Mouse (Mus musculus) liver, embryonic 12.5 days (tissue): ENCODE results near the gene Capn3. TPM values are rescaled to one million over a fixed set of nuclear protein-coding genes. Genes with fewer than 3 reads are reported as not detected.

Source experiments
- ATAC-seq: fragments of 200-750 bp; cut with Nextera tagmentation; 2 replicates; pipeline ENCODE4 v1.8.0; 2017; ENCODE audit warnings: moderate number of reproducible peaks, mild to moderate bottlenecking, moderate library complexity
- H3K27ac ChIP-seq: fragments of 300-500 bp; sonication (generic); 2 replicates; pipeline ENCODE4 v1.5.1; 2016; ENCODE audit warnings: mild to moderate bottlenecking
- H3K27me3 ChIP-seq: fragments of 300-500 bp; sonication (generic); replicated peaks from 2 replicates; pipeline ENCODE4 v1.6.1; 2016; ENCODE audit warnings: mild to moderate bottlenecking, moderate library complexity
- H3K36me3 ChIP-seq: fragments of 300-500 bp; sonication (generic); 2 replicates; pipeline ENCODE4 v1.6.1; 2016; ENCODE audit warnings: mild to moderate bottlenecking, moderate library complexity
- H3K4me1 ChIP-seq: fragments of 300-500 bp; sonication (generic); 2 replicates; pipeline ENCODE4 v1.6.1; 2016
- H3K4me2 ChIP-seq: fragments of 300-500 bp; sonication (generic); 2 replicates; pipeline ENCODE4 v1.6.1; 2016; ENCODE audit warnings: mild to moderate bottlenecking, moderate library complexity
- H3K4me3 ChIP-seq: fragments of 300-500 bp; sonication (generic); 2 replicates; pipeline ENCODE4 v1.5.1; 2016; ENCODE audit warnings: mild to moderate bottlenecking, moderate library complexity
- H3K9ac ChIP-seq: fragments of 300-500 bp; sonication (generic); 2 replicates; pipeline ENCODE4 v1.6.1; 2016; ENCODE audit warnings: mild to moderate bottlenecking, moderate library complexity
- H3K9me3 ChIP-seq: fragments of 300-500 bp; sonication (generic); replicated peaks from 2 replicates; pipeline ENCODE4 v1.6.1; 2016; ENCODE audit warnings: mild to moderate bottlenecking, moderate library complexity
- WGBS: fragments of 180-500 bp; shearing (Covaris S2); methylation state at CpG from one replicate; pipeline ENCODE4 v1.1.7; 2016; ENCODE audit not compliant: insufficient replicate concordance; 5-methylcytosine and 5-hydroxymethylcytosine counted together
- polyA plus RNA-seq: library from polyadenylated mRNA; unstranded; fragments of >200 nt; fragmentation: Nextera tagmentation; extraction: Ambion mirVana; gene quantifications from 2 replicates; pipeline ENCODE4 v1.2.1, GENCODE M21; 2016

Capn3 gene
- polyA plus RNA-seq, 1 experiment from 2014 or later, result 6.9 TPM

- no peaks in the 10 kb centered on the region for H3K4me1 ChIP-seq
- H3K27me3 ChIP-seq, result no peaks in the 10 kb centered on the region
- no peak overlapping the region for H3K4me2 ChIP-seq
- 70% methylated on average over 5 of the region's 5 CpGs for WGBS
- no peaks in the 10 kb centered on the region for H3K9me3 ChIP-seq
- peaks cover 99% of the 10 kb centered on the region for H3K36me3 ChIP-seq
- H3K27ac ChIP-seq, result no peak overlapping the region
- ATAC-seq, result no peak
- no peak overlapping the region for H3K9ac ChIP-seq
- H3K4me3 ChIP-seq, result no peak overlapping the region
These were observed 62.9 kb downstream of the Capn3 start for GRCm38 (mm10) chr2:120518547-120519210.

- no peaks in the 10 kb centered on the region for H3K27me3 ChIP-seq
- no peak overlapping the region for H3K4me3 ChIP-seq
- ATAC-seq, result no peak
- H3K27ac ChIP-seq, result no peak overlapping the region
- 0 out of 2 replicates have a peak, but pooled peaks cover 4% of the 10 kb centered on the region for H3K4me1 ChIP-seq
- WGBS, result 76% methylated on average over 5 of the region's 5 CpGs
- H3K4me2 ChIP-seq, result no peak overlapping the region
- no peaks in the 10 kb centered on the region for H3K9me3 ChIP-seq
- peaks cover 100% of the 10 kb centered on the region for H3K36me3 ChIP-seq
- H3K9ac ChIP-seq, result no peak overlapping the region
These were observed 71.0 kb downstream of the Capn3 start for GRCm38 (mm10) chr2:120526771-120527170.

- no peak overlapping the region for H3K4me2 ChIP-seq
- H3K27me3 ChIP-seq, result no peaks in the 10 kb centered on the region
- no peaks in the 10 kb centered on the region for H3K9me3 ChIP-seq
- H3K27ac ChIP-seq, result no peak overlapping the region
- no peak for ATAC-seq
- H3K36me3 ChIP-seq, result peaks cover 98% of the 10 kb centered on the region
- no peak overlapping the region for H3K9ac ChIP-seq
- H3K4me1 ChIP-seq, result 0 out of 2 replicates have a peak, but pooled peaks cover 5% of the 10 kb centered on the region
- no peak overlapping the region for H3K4me3 ChIP-seq
These were observed 73.7 kb downstream of the Capn3 start for GRCm38 (mm10) chr2:120529531-120529930.

GRCm38 (mm10) chr2:120531223-120531622 is 75.4 kb downstream of the Capn3 start:
- no peak overlapping the region for H3K9ac ChIP-seq
- ATAC-seq, result no peak
- H3K27ac ChIP-seq, result no peak overlapping the region
- H3K4me3 ChIP-seq, result no peak overlapping the region
- H3K9me3 ChIP-seq, result no peaks in the 10 kb centered on the region
- no peaks in the 10 kb centered on the region for H3K27me3 ChIP-seq
- no peak overlapping the region for H3K4me2 ChIP-seq
- 62% methylated on average over 4 of the region's 4 CpGs for WGBS
- H3K36me3 ChIP-seq, result peaks cover 93% of the 10 kb centered on the region
- 0 out of 2 replicates have a peak, but pooled peaks cover 5% of the 10 kb centered on the region for H3K4me1 ChIP-seq

- Histone ChIP-seq H3K4me3 (no peak overlapping the region), H3K9ac (no peak overlapping the region), H3K27ac (no peak overlapping the region), H3K9me3 (no peaks in the 10 kb centered on the region), H3K4me1 (peaks cover 8% of the 10 kb centered on the region; the same call in 1 of the 2 replicates), H3K4me2 (no peak overlapping the region), H3K36me3 (peaks cover 47% of the 10 kb centered on the region), H3K27me3 (no peaks in the 10 kb centered on the region)
- no peak for ATAC-seq
- 72% methylated on average over 3 of the region's 3 CpGs for WGBS
These were observed 83.5 kb downstream of the Capn3 start for GRCm38 (mm10) chr2:120539333-120539732.

GRCm38 (mm10) chr2:120539778-120540208 is 84.0 kb downstream of the Capn3 start:
- Histone ChIP-seq H3K4me3 (no peak overlapping the region), H3K27ac (no peak overlapping the region)

GRCm38 (mm10) chr2:120544732-120545131 is 88.9 kb downstream of the Capn3 start:
- no peak for ATAC-seq
- WGBS, result 42% methylated on average over 2 of the region's 2 CpGs
- no peak overlapping the region for H3K9ac ChIP-seq
- peaks cover 61% of the 10 kb centered on the region for H3K36me3 ChIP-seq
- H3K9me3 ChIP-seq, result no peaks in the 10 kb centered on the region
- no peaks in the 10 kb centered on the region for H3K27me3 ChIP-seq
- H3K4me3 ChIP-seq, result no peak overlapping the region
- no peak overlapping the region for H3K4me2 ChIP-seq
- H3K27ac ChIP-seq, result no peak overlapping the region
- peaks cover 8% of the 10 kb centered on the region; the same call in 1 of the 2 replicates for H3K4me1 ChIP-seq

More at GRCm38 (mm10) chr2:120539778-120540208, 84.0 kb downstream of the Capn3 start:
- H3K9me3 ChIP-seq, result no peaks in the 10 kb centered on the region
- no peak overlapping the region for H3K4me2 ChIP-seq
- no peak for ATAC-seq
- no peak overlapping the region for H3K9ac ChIP-seq
- 50% methylated on average over 1 of the region's 1 CpGs for WGBS
- H3K4me1 ChIP-seq, result peaks cover 8% of the 10 kb centered on the region; the same call in 1 of the 2 replicates
- peaks cover 47% of the 10 kb centered on the region for H3K36me3 ChIP-seq
- no peaks in the 10 kb centered on the region for H3K27me3 ChIP-seq

Other genes with a start within 250 kb of the Capn3 start
- not detected in 2 replicates for gene Pla2g4e, start 210.7 kb upstream of the Capn3 start, polyA plus RNA-seq
- not detected in 2 replicates for gene Pla2g4d, start 166.8 kb upstream of the Capn3 start, polyA plus RNA-seq
- 0.05 TPM in 1 of 2 replicates, not detected in the other for gene Pla2g4f, start 141.9 kb upstream of the Capn3 start, polyA plus RNA-seq
- gene Vps39, start 102.9 kb upstream of the Capn3 start, polyA plus RNA-seq, result 11.5 and 12.2 TPM in 2 replicates
- 5.0 and 7.3 TPM in 2 replicates for gene Ganc, start 52.1 kb upstream of the Capn3 start, polyA plus RNA-seq
- 5.0 and 5.4 TPM in 2 replicates for gene Tmem87a, start 51.9 kb upstream of the Capn3 start, polyA plus RNA-seq
- gene Zfp106, start 107.8 kb downstream of the Capn3 start, polyA plus RNA-seq, result 41.9 and 43.4 TPM in 2 replicates
- 48.5 and 49.6 TPM in 2 replicates for gene Snap23, start 111.7 kb downstream of the Capn3 start, polyA plus RNA-seq
- 21.7 and 21.8 TPM in 2 replicates for gene Haus2, start 153.4 kb downstream of the Capn3 start, polyA plus RNA-seq
- gene Lrrc57, start 153.5 kb downstream of the Capn3 start, polyA plus RNA-seq, result 16.0 and 18.0 TPM in 2 replicates
- 1.4 and 1.7 TPM in 2 replicates for gene Stard9, start 173.1 kb downstream of the Capn3 start, polyA plus RNA-seq